Mouse (Mus musculus) heart, postnatal 0 days (tissue): Measurements from ENCODE around the gene Ulk4.
A peak's percentile ranks its signal among the peaks of the same experiment; 100 is the strongest.
"Not testable (repeated sequence)": the region's sequence is repeated elsewhere in the genome, so short reads cannot be mapped to it uniquely, and the experiment has no call there.

Experiments used
- CTCF ChIP-seq: IDR thresholded peaks from 2 replicates; pipeline ENCODE4 v1.5.1; 2016; ENCODE audit warnings: antibody characterized with exemption, control low read depth, low read depth
- EP300 ChIP-seq: IDR thresholded peaks from 2 replicates; pipeline ENCODE4 v1.6.1; 2016; ENCODE audit warnings: antibody characterized with exemption, low read depth

- TF ChIP-seq EP300: not testable (repeated sequence)
- TF ChIP-seq CTCF: peak; percentile 60
These were observed 36.8 kb downstream of the Ulk4 start for GRCm38 (mm10) chr9:121240242-121240641.
